Mouse (Mus musculus): ENCODE data around the gene Actr3. TPM values are rescaled to one million over a fixed set of nuclear protein-coding genes. Genes with fewer than 3 reads are reported as not detected.

Gene Actr3
- polyA plus RNA-seq, 2 experiments: 41.4 to 109 TPM

DNA sequence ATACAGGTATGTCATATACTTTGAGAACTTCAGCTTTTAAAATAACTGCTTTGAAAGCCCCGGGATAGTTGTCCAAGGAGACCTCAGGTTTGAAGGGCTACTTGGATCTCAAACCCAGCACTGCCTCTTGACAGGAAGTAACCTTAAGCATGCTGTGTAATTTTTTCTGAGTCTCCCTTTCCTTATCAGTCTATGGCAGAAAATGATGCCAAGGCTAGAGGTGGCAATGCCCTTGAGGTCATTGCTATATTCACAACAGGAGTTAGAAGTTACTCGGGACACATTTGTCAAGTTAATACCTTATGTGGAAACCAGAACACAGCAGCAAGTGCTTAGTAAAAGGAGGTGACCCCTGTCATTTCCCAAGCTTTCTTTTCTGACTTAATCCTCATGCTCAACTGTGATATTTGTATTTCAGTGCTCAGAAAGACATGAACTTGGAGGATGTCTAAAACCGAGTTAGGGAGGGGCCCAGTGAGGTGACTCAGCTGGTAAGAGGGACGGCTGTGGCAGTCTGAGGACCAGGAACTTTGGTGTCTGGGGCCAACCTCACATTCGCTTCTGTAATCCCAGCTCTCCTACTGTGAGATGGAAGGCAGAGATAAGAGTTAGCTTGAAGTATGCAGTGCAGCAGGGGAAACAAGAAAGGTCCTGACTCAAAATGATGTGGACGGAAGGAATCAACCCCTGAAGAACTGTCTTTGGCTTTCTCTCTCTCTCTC, 40.6 kb upstream of the Actr3 start:
- Histone ChIP-seq H3K4me3 (ENCODE audit: insufficient read depth in 1 of 2, low read depth in 2 of 2, low read length in 2 of 2) (no peak overlapping the region), H3K9ac (replicated peaks) (no peak overlapping the region), H3K9me3 (ENCODE audit: control insufficient read depth, low read length) (no peaks in the 10 kb centered on the region), H3K36me3 (replicated peaks; ENCODE audit: control insufficient read depth, insufficient read depth, low read depth) (no peaks in the 10 kb centered on the region), H3K27ac (no peak overlapping the region), H3K4me1 (replicated peaks; ENCODE audit: control insufficient read depth in 2 of 2, insufficient read depth in 2 of 2, low read length in 1 of 2) (peaks cover 0 to 5% of the 10 kb centered on the region in 2 experiments; a peak in 2 of 4 replicates), H3K27me3 (ENCODE audit: control insufficient read depth, insufficient read depth, low read length) (no peaks in the 10 kb centered on the region), H3K4me2 (ENCODE audit: low read depth) (no peak overlapping the region)
- ATAC-seq (ENCODE audit: insufficient read depth): no peak
- WGBS (ENCODE audit: insufficient replicate concordance): 26% methylated on average over 6 of the region's 6 CpGs
- no peak for DNase-seq (ENCODE audit: low read depth in 3 of 3, low spot score in 3 of 3)
- no peak for TF ChIP-seq CTCF (IDR thresholded peaks at IDR 0.05; ENCODE audit: low read depth)
- no peak for TF ChIP-seq EP300 (IDR thresholded peaks at IDR 0.05; ENCODE audit: low read depth)

DNA sequence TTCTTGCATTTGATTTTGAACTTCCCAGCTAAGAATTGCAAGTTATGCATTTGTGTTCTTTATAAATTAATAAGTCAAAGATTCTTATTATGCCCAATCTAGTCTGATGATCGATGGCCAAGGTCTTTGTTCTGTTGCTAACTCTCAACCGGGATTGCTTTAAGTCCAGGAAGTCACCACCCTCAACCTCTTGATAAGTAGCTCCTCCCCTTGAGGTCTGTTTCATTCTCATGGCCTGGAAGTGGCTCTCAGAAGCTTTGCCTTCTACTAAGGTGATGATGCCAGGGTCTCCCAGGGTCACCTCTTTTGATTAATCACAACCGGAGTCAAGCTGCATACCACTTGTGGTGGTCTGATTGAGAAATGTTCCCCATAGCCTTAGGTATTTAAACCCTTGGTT, 38.3 kb upstream of the Actr3 start:
- Histone ChIP-seq H3K9me3 (ENCODE audit: control insufficient read depth, low read length) (no peaks in the 10 kb centered on the region), H3K36me3 (replicated peaks; ENCODE audit: control insufficient read depth, insufficient read depth, low read depth) (no peaks in the 10 kb centered on the region), H3K27ac (no peak overlapping the region), H3K9ac (replicated peaks) (no peak overlapping the region), H3K27me3 (ENCODE audit: control insufficient read depth, insufficient read depth, low read length) (no peaks in the 10 kb centered on the region), H3K4me3 (ENCODE audit: insufficient read depth in 1 of 2, low read depth in 2 of 2, low read length in 2 of 2) (no peak overlapping the region), H3K4me1 (replicated peaks; ENCODE audit: control insufficient read depth in 2 of 2, insufficient read depth in 2 of 2, low read length in 1 of 2) (peaks cover 0 to 4% of the 10 kb centered on the region in 2 experiments; a peak in 2 of 4 replicates), H3K4me2 (ENCODE audit: low read depth) (no peak overlapping the region)
- 44% methylated on average over 3 of the region's 3 CpGs for WGBS (ENCODE audit: insufficient replicate concordance)
- no peak for DNase-seq (ENCODE audit: low read depth in 3 of 3, low spot score in 3 of 3)
- TF ChIP-seq EP300 (IDR thresholded peaks at IDR 0.05; ENCODE audit: low read depth) (no peak), CTCF (IDR thresholded peaks at IDR 0.05; ENCODE audit: low read depth) (no peak)
- ATAC-seq (ENCODE audit: insufficient read depth): no peak

DNA sequence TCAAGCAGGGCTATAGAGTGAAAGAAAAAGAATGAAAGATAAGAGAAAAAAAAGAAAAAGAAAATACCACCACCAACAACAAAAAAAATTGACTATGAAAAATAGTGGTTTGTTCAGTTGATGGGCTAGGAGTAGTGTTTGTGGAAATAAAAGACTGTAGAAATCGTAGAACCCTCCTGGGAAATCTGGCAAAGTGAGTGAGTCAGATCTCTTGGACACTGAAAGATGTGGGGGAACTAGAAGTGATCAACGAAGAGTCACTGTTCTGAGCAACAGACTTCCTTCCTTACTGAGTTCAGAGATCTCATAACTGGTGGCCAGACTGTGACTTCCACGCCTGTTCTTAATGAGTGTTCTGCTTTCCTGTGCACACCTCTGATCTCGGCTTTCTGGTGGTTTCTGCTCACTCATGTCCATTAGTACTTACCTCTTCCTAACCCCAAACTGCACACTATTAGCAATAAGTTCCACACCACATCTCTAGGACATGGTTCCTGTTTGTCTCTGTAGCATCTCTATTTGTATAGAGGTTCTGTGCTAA, 37.7 kb upstream of the Actr3 start:
- no peak overlapping the region for H3K4me2 ChIP-seq (ENCODE audit: low read depth)
- DNase-seq (ENCODE audit: low read depth in 3 of 3, low spot score in 3 of 3): no peak
- no peaks in the 10 kb centered on the region for H3K36me3 ChIP-seq (replicated peaks; ENCODE audit: control insufficient read depth, insufficient read depth, low read depth)
- H3K27ac ChIP-seq: no peak overlapping the region
- ATAC-seq (ENCODE audit: insufficient read depth): no peak
- TF ChIP-seq CTCF (IDR thresholded peaks at IDR 0.05; ENCODE audit: low read depth) (no peak), EP300 (IDR thresholded peaks at IDR 0.05; ENCODE audit: low read depth) (no peak)
- H3K9me3 ChIP-seq (ENCODE audit: control insufficient read depth, low read length): no peaks in the 10 kb centered on the region
- H3K4me1 ChIP-seq (replicated peaks; ENCODE audit: control insufficient read depth in 2 of 2, insufficient read depth in 2 of 2, low read length in 1 of 2): peaks cover 0 to 4% of the 10 kb centered on the region in 2 experiments; a peak in 2 of 4 replicates
- H3K9ac ChIP-seq (replicated peaks): no peak overlapping the region
- WGBS (ENCODE audit: insufficient replicate concordance): 29% methylated on average over 4 of the region's 4 CpGs
- H3K4me3 ChIP-seq (ENCODE audit: insufficient read depth in 1 of 2, low read depth in 2 of 2, low read length in 2 of 2): no peak overlapping the region
- no peaks in the 10 kb centered on the region for H3K27me3 ChIP-seq (ENCODE audit: control insufficient read depth, insufficient read depth, low read length)

DNA sequence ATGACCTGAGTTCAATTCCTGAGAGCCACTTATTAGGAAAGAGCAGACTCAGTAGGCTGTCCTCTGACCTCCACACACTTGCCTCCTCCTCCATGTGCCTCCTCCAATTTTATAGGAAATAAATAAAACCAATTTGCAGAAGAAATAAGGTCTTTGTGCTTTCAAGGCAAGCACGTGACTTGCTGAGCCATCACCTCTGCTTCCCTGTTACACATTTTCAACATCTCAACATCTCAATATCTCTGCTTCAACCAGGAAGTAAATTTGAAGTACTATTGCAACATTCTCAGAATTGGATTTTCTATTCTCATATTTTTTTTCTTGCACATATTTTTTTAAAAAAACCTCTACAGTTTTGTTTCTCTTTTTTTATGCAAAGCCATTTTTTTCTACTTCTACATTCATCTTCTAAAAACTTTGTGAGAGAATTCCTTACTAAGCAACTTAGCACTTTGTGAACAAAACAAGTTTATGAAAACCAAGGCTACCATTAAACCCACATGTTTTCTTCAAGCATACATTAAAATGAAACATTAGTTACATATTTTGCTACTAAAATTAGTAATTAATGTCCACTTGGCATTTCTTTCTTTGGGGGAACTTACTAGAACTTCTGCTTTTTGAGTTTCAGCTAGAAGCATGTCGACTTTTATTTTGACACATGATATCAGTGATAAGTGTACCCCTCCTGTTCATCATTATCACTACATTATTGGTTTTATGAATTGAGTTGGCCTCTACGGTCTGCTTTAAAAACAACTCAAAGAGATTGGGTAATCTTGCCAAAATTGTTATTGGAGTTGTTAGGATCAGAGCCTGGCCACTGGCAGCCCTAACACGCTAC, 35.5 kb upstream of the Actr3 start:
- no peak overlapping the region for H3K4me3 ChIP-seq (ENCODE audit: insufficient read depth in 1 of 2, low read depth in 2 of 2, low read length in 2 of 2)
- ATAC-seq (ENCODE audit: insufficient read depth): no peak
- H3K36me3 ChIP-seq (replicated peaks; ENCODE audit: control insufficient read depth, insufficient read depth, low read depth): no peaks in the 10 kb centered on the region
- no peak overlapping the region for H3K9ac ChIP-seq (replicated peaks)
- no peak for TF ChIP-seq EP300 (IDR thresholded peaks at IDR 0.05; ENCODE audit: low read depth)
- TF ChIP-seq CTCF (IDR thresholded peaks at IDR 0.05; ENCODE audit: low read depth): no peak
- H3K4me2 ChIP-seq (ENCODE audit: low read depth): no peak overlapping the region
- H3K27ac ChIP-seq: no peak overlapping the region
- 37% methylated on average over 4 of the region's 4 CpGs for WGBS (ENCODE audit: insufficient replicate concordance)
- no peaks in the 10 kb centered on the region for H3K9me3 ChIP-seq (ENCODE audit: control insufficient read depth, low read length)
- no peak for DNase-seq (ENCODE audit: low read depth in 3 of 3, low spot score in 3 of 3)
- H3K27me3 ChIP-seq (ENCODE audit: control insufficient read depth, insufficient read depth, low read length): no peaks in the 10 kb centered on the region
- peaks cover 0 to 7% of the 10 kb centered on the region in 2 experiments; a peak in 2 of 4 replicates for H3K4me1 ChIP-seq (replicated peaks; ENCODE audit: control insufficient read depth in 2 of 2, insufficient read depth in 2 of 2, low read length in 1 of 2)

DNA sequence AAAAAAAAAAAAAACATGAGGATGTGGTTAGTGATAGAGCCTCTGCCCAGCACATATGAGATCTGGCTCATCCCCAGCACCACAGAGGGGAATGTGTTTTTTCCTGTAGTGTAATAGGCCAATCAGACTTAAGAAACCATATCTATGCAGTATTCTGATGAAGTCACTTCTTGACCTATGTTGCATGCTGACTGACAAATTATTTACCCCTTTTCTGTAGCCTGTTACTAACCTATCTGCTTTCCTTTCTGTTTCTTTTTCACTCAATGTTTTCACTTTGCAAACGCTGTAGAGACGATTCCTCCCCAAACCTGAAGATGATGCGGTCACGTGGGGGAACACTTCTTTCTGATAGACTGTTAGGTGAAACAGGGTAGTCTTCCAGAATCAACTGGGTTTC, 32.4 kb upstream of the Actr3 start:
- no peak overlapping the region for H3K9ac ChIP-seq (replicated peaks)
- ATAC-seq (ENCODE audit: insufficient read depth): no peak
- no peaks in the 10 kb centered on the region for H3K27me3 ChIP-seq (ENCODE audit: control insufficient read depth, insufficient read depth, low read length)
- H3K4me3 ChIP-seq (ENCODE audit: insufficient read depth in 1 of 2, low read depth in 2 of 2, low read length in 2 of 2): no peak overlapping the region
- no peak overlapping the region for H3K27ac ChIP-seq
- peaks cover 0 to 5% of the 10 kb centered on the region in 2 experiments; a peak in 2 of 4 replicates for H3K4me1 ChIP-seq (replicated peaks; ENCODE audit: control insufficient read depth in 2 of 2, insufficient read depth in 2 of 2, low read length in 1 of 2)
- H3K36me3 ChIP-seq (replicated peaks; ENCODE audit: control insufficient read depth, insufficient read depth, low read depth): no peaks in the 10 kb centered on the region
- no peak for DNase-seq (ENCODE audit: low read depth in 3 of 3, low spot score in 3 of 3)
- WGBS (ENCODE audit: insufficient replicate concordance): 67% methylated on average over 4 of the region's 4 CpGs
- no peaks in the 10 kb centered on the region for H3K9me3 ChIP-seq (ENCODE audit: control insufficient read depth, low read length)
- H3K4me2 ChIP-seq (ENCODE audit: low read depth): no peak overlapping the region
- TF ChIP-seq EP300 (IDR thresholded peaks at IDR 0.05; ENCODE audit: low read depth) (no peak), CTCF (IDR thresholded peaks at IDR 0.05; ENCODE audit: low read depth) (no peak)

Data from liver, embryonic 14.5 days (tissue).